11 mouse cellular contexts compared by ENCODE assay signal in the genomic region with DNA sequence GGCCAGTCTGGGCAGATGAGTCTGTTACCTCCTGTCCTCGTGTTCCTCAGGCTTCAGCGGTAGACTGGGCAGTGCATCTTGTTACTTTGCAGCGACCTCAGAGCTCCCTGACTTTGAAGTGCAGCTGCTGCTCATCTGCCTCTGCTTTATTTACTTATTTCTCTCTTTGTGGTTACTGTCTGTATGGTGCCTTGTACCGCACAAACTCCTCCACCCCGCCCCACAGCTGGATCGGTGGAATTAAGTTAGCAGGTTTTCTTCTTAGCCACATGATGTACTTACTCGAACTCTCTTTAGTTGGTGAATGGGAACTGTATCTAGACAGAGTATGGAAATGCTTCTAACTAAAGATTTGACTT. TPM values are rescaled to one million over a fixed set of nuclear protein-coding genes. Genes with fewer than 3 reads are reported as not detected.
DNase-seq lines count a peak whose midpoint lies in the region; ATAC-seq and TF ChIP-seq lines count a peak whose summit lies in the region.
"Had no signal": no experiment of that assay in that cellular context is flagged by ENCODE, and none has a peak within 500 bp of the region (broad histone marks: within the 10 kb centered on the region; RNA-seq: fewer than 3 reads in every experiment).

No protein-coding gene starts in this region.

- ATAC-seq in common myeloid progenitor, adult 5-6 weeks (replicated peaks; ENCODE audit: low read depth, poor library complexity, severe bottlenecking) = peak; percentile 5; the same call in 1 of the 2 replicates
- ATAC-seq in megakaryocyte progenitor cell, adult 5-6 weeks (replicated peaks; ENCODE audit: poor library complexity) = peak; percentile 2; the same call in 1 of the 2 replicates
- ATAC-seq: forebrain, embryonic 16.5 days; midbrain, embryonic 15.5 days had no signal

- H3K4me3 ChIP-seq in gastrocnemius, adult 2 months = no peak overlapping the region
- H3K4me3 ChIP-seq: embryonic facial prominence, embryonic 10.5 days; midbrain, embryonic 15.5 days had no signal

- no peak overlapping the region for H3K27ac ChIP-seq in gastrocnemius, adult 2 months
- H3K27ac ChIP-seq: embryonic facial prominence, embryonic 10.5 days; midbrain, embryonic 15.5 days had no signal

- no peak for TF ChIP-seq CTCF in gastrocnemius, adult 2 months (IDR thresholded peaks at IDR 0.05)

- intact Hi-C loops in gastrocnemius, adult 2 months (cut with DNase I) = no loop called here

- peak; percentile 12 for DNase-seq in adrenal gland, postnatal 14 days
- DNase-seq in adrenal gland, adult (ENCODE audit: inconsistent age in 2 of 2, low spot score in 1 of 2) = no peak
- DNase-seq in thymus, postnatal 0 days (ENCODE audit: low spot score) = peak; percentile 91
- DNase-seq in right cerebral cortex, postnatal 14 days = no peak
- no peak for DNase-seq in frontal cortex, postnatal 14 days (ENCODE audit: low spot score in 2 of 2)
- DNase-seq in gastrocnemius, adult 2 months = no peak

RNA-seq across cellular contexts. Expression of a gene that starts 13.4 kb away (rescaled TPM):
- 28.9 and 32.2 TPM in 2 replicates for total RNA-seq in adrenal gland, postnatal 14 days (2021)
- 35.7 and 40.4 TPM in 2 replicates for total RNA-seq in common myeloid progenitor, adult 5-6 weeks (2017)
- total RNA-seq in megakaryocyte progenitor cell, adult 5-6 weeks (2015) = 48.0 and 55.0 TPM in 2 replicates
- total RNA-seq in megakaryocyte progenitor cell, adult 5-6 weeks (2017) = 44.5 and 44.8 TPM in 2 replicates
- 80.0 and 80.8 TPM in 2 replicates for polyA plus RNA-seq in thymus, postnatal 0 days (2015; fragmentation: Nextera tagmentation; extraction: Ambion mirVana)
- 10 to 100 TPM; 12.5 to 16.3 TPM for total RNA-seq in gastrocnemius, adult 2 months (2021)

RNA-seq across cellular contexts. Expression of a gene that starts 14.2 kb away (rescaled TPM):
- total RNA-seq in adrenal gland, postnatal 14 days (2021) = 28.6 and 36.1 TPM in 2 replicates
- total RNA-seq in common myeloid progenitor, adult 5-6 weeks (2017) = 132 and 208 TPM in 2 replicates
- total RNA-seq in megakaryocyte progenitor cell, adult 5-6 weeks (2015) = 152 and 189 TPM in 2 replicates
- total RNA-seq in megakaryocyte progenitor cell, adult 5-6 weeks (2017) = 115 and 156 TPM in 2 replicates
- polyA plus RNA-seq in thymus, postnatal 0 days (2015; fragmentation: Nextera tagmentation; extraction: Ambion mirVana) = 67.8 and 68.4 TPM in 2 replicates
- total RNA-seq in gastrocnemius, adult 2 months (2021) = 1 to 10 TPM; 6.8 to 8.7 TPM

RNA-seq across cellular contexts. Expression of a gene that starts 59.1 kb away (rescaled TPM):
- 1.0 and 2.9 TPM in 2 replicates for total RNA-seq in adrenal gland, postnatal 14 days (2021)
- total RNA-seq in common myeloid progenitor, adult 5-6 weeks (2017) = 0.37 TPM in 1 of 2 replicates, not detected in the other
- 1.0 and 2.2 TPM in 2 replicates for total RNA-seq in megakaryocyte progenitor cell, adult 5-6 weeks (2015)
- 0.61 and 0.83 TPM in 2 replicates for total RNA-seq in megakaryocyte progenitor cell, adult 5-6 weeks (2017)
- 1.8 and 2.0 TPM in 2 replicates for polyA plus RNA-seq in thymus, postnatal 0 days (2015; fragmentation: Nextera tagmentation; extraction: Ambion mirVana)
- not detected for total RNA-seq in gastrocnemius, adult 2 months (2021)

Comparison
In these comparisons a context has a peak if more than half of its experiments do, and no peak if none do; other contexts are left out.
1. DNase-seq: peak in adrenal gland, postnatal 14 days (single experiment) and thymus, postnatal 0 days (single experiment); none in adrenal gland, adult (0 of 2), right cerebral cortex, postnatal 14 days (single experiment), frontal cortex, postnatal 14 days (0 of 2) and gastrocnemius, adult 2 months (single experiment).